Mouse (Mus musculus) lung, adult 2 months (tissue): ENCODE data around the gene Tomm40l. TPM values are rescaled to one million over a fixed set of nuclear protein-coding genes. Genes with fewer than 3 reads are reported as not detected.

Source experiments
- DNase-seq: peaks from one replicate; pipeline ENCODE4 v3.0.0; 2022
- H3K4me1 ChIP-seq: fragments of 200-500 bp; 2 replicates; pipeline ENCODE4 v1.6.1; 2011; ENCODE audit warnings: low read length; ENCODE audit not compliant: control insufficient read depth, insufficient read depth
- H3K4me3 ChIP-seq: fragments of 200-500 bp; replicated peaks from 2 replicates; pipeline ENCODE3; 2011; ENCODE audit warnings: low read depth, mild to moderate bottlenecking, control low read depth, low read length; ENCODE audit errors: extremely low read depth
- CTCF ChIP-seq: fragments of 200-500 bp; IDR thresholded peaks from 2 replicates; pipeline ENCODE4 v1.5.1; 2011; ENCODE audit warnings: mild to moderate bottlenecking, low read length, control low read depth; ENCODE audit not compliant: insufficient read depth
- POLR2A ChIP-seq: fragments of 200-500 bp; IDR thresholded peaks from 2 replicates; pipeline ENCODE4 v1.6.1; 2011; ENCODE audit warnings: low read depth, mild to moderate bottlenecking, control low read depth, low read length, borderline replicate concordance; ENCODE audit errors: extremely low read depth
- whole genome bisulfite sequencing: fragments of 180-500 bp; shearing (Covaris S2); methylation state at CpG from one replicate; pipeline ENCODE4 v1.1.7; 2018; 5-methylcytosine and 5-hydroxymethylcytosine counted together
- polyA plus RNA-seq: library from polyadenylated mRNA; depleted of rRNA; stranded (reverse); fragments of >200 nt; gene quantifications from 2 replicates; pipeline ENCODE4 v1.2.3, GENCODE M21; 2012

The Tomm40l gene
- polyA plus RNA-seq, 1 experiment: 28.8 TPM

DNA sequence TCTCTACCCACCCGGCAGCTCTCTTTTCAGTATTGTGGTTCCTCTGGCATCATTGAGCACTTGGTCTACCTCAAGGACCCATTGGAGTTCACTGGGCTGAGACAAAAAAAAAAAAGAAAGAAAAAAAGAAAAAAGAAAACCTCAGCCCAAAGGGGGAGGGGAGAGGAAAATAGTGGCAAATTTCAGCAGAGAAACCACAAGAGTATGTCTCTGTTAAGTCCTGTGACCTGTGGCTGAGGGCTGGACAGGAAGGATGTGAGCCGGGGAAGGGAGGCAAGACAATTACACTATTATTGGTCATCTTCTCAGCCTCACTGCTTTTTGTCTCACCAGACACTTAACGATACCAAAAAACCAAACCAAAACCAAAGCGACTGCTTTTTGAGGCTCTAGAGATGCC lies 9.5 kb upstream of the Tomm40l start:
- DNase-seq: no peak
- TF ChIP-seq CTCF (no peak), POLR2A (no peak)
- H3K4me1 ChIP-seq: peaks cover 4% of the 10 kb centered on the region; the same call in 1 of the 2 replicates
- H3K4me3 ChIP-seq: no peak overlapping the region
- 43% methylated on average over 4 of the region's 4 CpGs for WGBS

DNA sequence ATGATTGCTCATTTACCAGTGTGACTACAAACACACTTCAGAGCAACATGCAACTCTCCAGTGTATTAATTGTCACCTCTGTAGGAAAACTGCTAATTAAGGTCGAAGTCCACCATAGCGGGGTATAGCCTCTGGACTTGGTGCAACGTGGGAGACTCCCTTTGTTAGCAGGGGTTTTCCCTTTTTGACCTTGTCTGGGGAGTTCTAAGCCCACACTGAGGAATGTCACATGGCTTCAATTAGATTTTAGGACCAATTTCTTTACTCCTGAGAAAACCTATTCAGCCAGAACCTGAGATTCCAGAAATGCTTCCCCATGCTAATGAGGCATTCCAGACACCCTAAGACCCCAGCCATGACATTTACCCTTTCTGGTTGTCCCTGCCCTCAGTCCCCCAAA lies 7.9 kb upstream of the Tomm40l start:
- WGBS: 86% methylated on average over 3 of the region's 3 CpGs
- Histone ChIP-seq H3K4me3 (no peak overlapping the region), H3K4me1 (peaks cover 4% of the 10 kb centered on the region; the same call in 1 of the 2 replicates)
- TF ChIP-seq POLR2A (no peak), CTCF (no peak)
- no peak for DNase-seq

DNA sequence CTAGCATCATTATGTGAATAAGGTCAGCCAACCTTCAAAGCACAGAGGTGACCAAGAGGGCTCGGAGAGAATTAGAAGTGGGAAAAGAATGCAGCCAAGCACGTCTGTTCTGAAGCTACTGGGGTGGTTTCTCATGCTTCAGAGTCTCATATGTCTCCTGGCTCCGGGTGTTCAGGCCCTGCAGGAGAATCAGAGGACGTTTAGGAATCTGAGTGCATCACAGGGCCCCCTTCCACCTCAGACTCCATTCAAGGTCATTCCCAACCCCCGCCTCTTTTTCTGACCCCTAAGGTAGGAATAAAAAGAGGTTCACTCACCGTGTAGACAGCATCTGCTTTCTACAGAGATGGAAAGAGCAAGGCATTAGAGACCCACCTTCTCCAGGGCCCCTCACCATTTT lies 7.4 kb upstream of the Tomm40l start:
- no peak overlapping the region for H3K4me3 ChIP-seq
- TF ChIP-seq POLR2A (no peak), CTCF (no peak)
- no peak for DNase-seq
- H3K4me1 ChIP-seq: peaks cover 4% of the 10 kb centered on the region; the same call in 1 of the 2 replicates
- 61% methylated on average over 6 of the region's 6 CpGs for WGBS

DNA sequence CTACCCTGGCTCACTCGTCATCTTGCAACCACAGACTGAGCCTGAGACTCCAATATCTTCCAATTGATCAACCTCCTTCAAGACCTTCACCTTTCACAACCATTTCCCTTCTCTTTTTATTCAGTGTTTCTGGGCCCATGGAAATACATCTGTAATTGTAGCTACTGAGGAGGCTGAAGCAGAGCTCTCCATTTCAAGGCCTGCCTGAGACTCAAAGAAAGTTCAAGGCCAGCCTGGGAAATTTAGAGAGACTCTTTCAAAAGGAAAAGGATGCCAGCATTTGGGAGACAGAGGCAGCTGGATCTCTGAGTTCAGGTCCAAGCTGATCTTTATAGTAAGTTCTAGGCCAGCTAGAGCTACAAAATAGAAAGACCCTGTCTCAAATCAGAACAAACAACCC lies 5.6 kb upstream of the Tomm40l start:
- no peak for DNase-seq
- TF ChIP-seq POLR2A (no peak), CTCF (no peak)
- no peak overlapping the region for H3K4me3 ChIP-seq
- no peaks in the 10 kb centered on the region for H3K4me1 ChIP-seq
- 95% methylated on average over 1 of the region's 1 CpGs for WGBS

DNA sequence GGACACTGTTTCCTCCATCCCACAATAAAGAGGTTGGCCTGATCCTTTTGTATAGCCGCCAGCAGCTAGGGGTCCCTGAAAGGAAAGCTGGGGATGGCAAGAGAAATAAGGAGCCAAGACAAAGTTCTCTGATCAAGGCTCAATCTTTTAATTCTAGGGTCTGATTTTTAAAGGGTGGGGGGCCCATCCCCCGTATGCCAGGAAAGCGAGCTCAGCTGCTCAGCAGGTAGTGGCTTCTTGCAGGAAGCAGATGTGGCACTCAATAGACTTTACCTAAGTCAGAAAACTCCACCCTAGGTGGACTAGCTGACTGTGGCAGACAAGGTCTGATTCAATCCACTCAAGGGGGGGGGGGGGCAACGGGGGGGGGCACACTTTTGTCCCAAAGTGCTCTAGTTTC lies 4.5 kb upstream of the Tomm40l start:
- Histone ChIP-seq H3K4me3 (no peak overlapping the region), H3K4me1 (no peaks in the 10 kb centered on the region; the same call in 1 of the 2 replicates)
- DNase-seq: no peak
- TF ChIP-seq CTCF (no peak), POLR2A (no peak)
- WGBS: 68% methylated on average over 4 of the region's 4 CpGs

DNA sequence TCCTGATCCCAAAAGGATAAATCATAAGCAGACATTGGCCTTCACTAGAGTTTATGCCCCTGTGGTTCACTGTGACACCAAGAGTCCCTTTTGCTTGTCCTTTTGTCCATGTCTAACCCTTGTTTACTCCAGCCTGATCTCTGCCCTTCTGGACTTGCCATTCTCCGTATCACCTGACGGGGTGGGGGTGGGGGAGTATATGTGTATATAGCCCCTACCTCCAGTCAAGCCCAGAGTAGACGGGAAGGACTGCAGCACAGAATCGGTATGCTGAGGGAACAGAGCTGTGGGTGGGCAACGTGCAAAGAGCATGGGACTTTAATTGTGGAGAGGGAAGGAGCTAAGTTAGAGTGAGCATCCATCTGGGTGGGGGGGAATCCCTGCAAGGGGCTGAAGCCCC lies 2.5 kb upstream of the Tomm40l start, which contains the start of gene Apoa2:
TSS of gene Apoa2 (plus strand) at position 198 of the 400 bp plus-strand sequence.
- WGBS: 86% methylated on average over 5 of the region's 5 CpGs
- no peak for DNase-seq
- H3K4me3 ChIP-seq: no peak within 1 kb of the TSS
- peaks cover 9% of the 10 kb centered on the region for H3K4me1 ChIP-seq
- TF ChIP-seq POLR2A (no peak), CTCF (no peak)

DNA sequence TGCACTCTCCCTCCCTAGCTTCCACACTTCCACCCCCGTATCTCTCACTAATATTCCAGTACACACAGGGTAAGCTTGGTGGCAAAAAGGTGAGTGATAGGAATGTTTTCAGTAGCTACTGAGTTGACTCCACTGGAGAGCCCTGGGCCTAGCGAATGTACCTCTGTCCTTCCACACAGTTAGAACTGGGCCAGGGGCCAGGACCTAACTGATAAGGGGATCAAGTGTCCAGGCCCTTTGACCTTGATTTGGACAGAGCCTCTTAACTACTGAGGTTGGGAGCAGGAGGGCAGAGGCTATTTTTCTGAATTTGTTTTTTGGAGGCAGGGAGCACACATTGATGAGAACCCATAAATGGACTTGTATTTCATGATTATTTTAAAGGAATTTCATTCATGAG lies 1.5 kb upstream of the Tomm40l start:
- Histone ChIP-seq H3K4me3 (no peak overlapping the region), H3K4me1 (peaks cover 9% of the 10 kb centered on the region)
- 63% methylated on average over 2 of the region's 2 CpGs for WGBS
- DNase-seq: peak; percentile 49
- TF ChIP-seq CTCF (no peak), POLR2A (no peak)

DNA sequence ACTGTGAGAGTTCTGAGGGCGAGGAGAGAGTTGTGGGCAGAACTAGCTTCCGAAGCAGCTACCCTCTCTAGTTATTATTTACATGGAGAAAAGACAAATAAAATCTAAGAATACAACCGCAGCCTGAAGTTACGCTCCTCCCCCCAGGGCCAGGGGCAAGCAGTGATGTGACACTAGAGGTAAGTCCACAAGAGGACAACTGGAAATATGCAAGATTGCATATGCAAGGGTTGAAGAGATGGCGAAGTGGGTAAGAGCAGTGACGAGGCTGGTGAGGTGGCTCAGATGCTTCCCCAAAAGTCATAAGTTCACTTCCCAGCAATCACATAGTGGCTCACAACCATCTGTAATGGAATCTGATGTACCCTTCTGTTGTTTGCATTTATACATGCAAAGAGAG lies 854 bp upstream of the Tomm40l start:
- 52% methylated on average over 6 of the region's 6 CpGs for WGBS
- no peak for TF ChIP-seq CTCF
- TF ChIP-seq POLR2A: no peak

DNA sequence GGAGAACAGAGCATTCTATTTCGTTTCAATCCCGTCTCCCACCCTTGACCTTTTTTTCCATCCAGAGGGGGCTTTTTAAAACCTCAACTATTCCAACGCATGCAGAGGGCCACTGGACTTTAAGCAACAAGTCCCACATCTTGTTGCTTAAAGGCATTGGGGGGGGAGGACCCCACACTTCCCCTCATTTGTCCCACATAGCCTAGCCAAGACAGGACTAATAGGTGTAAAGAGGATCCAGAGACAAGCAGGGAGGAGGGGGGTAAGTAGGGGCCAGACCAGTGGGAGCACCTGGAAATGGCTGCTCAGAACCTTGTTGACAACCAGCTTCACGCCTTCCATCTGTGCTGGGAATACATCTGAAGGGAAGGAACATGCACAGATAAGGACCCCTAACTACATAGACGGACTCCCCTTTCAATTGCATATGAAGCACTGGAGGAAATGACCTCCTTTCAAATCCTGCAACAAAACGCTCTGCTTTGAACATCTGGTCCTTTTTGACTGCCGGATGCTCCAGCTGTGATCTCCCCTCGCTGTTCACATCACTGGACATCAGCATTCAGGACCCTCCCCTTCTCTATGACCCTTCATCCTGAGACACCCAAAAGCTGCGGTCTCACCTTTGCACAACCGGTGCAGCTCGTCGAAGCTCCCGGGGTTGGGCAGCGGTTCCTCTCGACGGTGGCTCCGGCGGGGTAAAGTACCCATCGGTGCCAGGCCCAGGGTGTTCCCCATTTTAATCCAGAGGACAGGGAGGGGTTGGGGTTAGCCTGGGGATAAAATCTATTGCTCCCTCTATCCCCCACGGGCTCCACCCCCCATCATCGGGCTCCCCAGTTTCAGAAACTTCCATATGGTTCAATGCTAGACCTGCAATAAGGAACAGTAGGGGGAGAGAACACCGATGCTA lies 777 bp downstream of the Tomm40l start:
- Histone ChIP-seq H3K4me3 (peak overlapping the region; percentile 79), H3K4me1 (peaks cover 9% of the 10 kb centered on the region)
- no peak for DNase-seq
- 5% methylated on average over 22 of the region's 22 CpGs for WGBS
- TF ChIP-seq CTCF: no peak
- no peak for TF ChIP-seq POLR2A

More for the DNA sequence above, 854 bp upstream of the Tomm40l start:
- no peak for DNase-seq
- Histone ChIP-seq H3K4me1 (peaks cover 9% of the 10 kb centered on the region), H3K4me3 (peak overlapping the region; percentile 19)

DNA sequence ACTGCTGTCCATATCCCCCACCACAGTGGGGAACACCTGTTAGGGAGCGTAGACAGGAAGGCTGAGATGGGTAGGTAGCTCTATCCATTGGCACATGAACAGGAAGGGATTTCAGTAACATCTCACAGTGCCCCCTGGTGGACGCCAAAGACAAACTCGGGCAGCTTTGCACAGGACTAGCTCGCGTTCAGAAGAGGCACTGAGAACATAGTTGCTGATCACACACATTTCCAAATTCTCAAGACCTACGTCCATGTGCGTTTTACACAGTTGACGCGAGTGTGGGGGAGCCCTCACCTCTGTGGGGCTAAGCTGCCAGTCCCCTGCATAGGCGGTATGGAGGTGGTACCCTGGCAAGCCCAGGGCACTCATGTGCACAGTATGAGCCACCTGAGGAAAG lies 1.4 kb downstream of the Tomm40l start:
- DNase-seq: peak; percentile 87
- Histone ChIP-seq H3K4me3 (no peak overlapping the region), H3K4me1 (peaks cover 9% of the 10 kb centered on the region)
- peak; percentile 94 for TF ChIP-seq CTCF
- no peak for TF ChIP-seq POLR2A
- 6% methylated on average over 10 of the region's 10 CpGs for WGBS
